Mouse (Mus musculus) heart, postnatal 0 days (tissue): ENCODE results near the gene Syt5.

Experiments used
- CTCF ChIP-seq: IDR thresholded peaks from 2 replicates; pipeline ENCODE4 v1.5.1; 2016; ENCODE audit warnings: antibody characterized with exemption, control low read depth, low read depth
- EP300 ChIP-seq: IDR thresholded peaks from 2 replicates; pipeline ENCODE4 v1.6.1; 2016; ENCODE audit warnings: antibody characterized with exemption, low read depth

DNA sequence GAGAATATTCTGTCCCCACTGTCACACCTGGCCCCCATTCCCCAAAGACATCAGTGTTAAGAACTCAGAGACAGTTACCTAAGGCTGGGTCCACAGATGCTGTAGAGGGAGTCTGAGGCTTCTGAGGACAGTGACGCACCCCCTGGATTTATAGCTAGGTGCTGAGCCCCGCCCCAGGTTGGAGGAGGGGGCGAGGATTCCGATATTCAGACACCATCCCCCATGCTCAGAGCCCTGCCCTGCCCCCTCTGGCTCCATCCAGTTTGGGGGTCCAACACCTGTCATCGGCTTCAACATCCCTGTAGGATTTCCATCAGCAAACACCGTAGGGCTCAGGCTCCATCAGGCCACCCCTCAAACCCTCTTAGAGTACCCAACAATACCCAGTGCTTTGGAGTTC is 31.5 kb downstream of the Syt5 start:
- TF ChIP-seq CTCF: no peak
- no peak for TF ChIP-seq EP300
